In the genomic region with DNA sequence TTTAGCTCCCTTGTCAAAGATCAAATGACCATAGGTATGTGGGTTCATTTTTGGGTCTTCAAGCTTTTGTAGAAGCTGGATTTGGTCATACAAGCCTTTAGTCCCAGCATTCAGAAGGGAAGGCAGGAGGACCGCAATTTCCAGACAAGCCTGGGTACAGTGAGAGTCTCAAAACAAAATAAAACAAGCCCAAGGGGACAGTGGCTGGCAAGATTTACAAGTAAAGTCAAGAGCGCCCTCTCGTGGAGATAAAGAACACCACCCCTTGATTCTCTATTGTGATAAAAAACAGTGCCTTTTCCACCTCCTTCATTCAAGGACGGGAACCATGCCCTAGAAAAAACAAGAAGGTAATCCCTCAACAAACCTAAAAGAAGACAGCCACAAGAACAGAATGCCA, we compare ENCODE assay signal across 9 mouse cellular contexts. TPM values are rescaled to one million over a fixed set of nuclear protein-coding genes. Genes with fewer than 3 reads are reported as not detected.
DNase-seq lines count a peak whose midpoint lies in the region; ATAC-seq and TF ChIP-seq lines count a peak whose summit lies in the region.
"Had no signal": no experiment of that assay in that cellular context is flagged by ENCODE, and none has a peak within 500 bp of the region (broad histone marks: within the 10 kb centered on the region; RNA-seq: fewer than 3 reads in every experiment).

No protein-coding gene starts in this region.

- no peaks in the 10 kb centered on the region for H3K4me1 ChIP-seq in heart, embryonic 12.5 days (replicated peaks)
- H3K4me1 ChIP-seq in spleen, adult 2 months (ENCODE audit: control insufficient read depth, insufficient read depth, insufficient read length), result no peaks in the 10 kb centered on the region
- H3K4me1 ChIP-seq in hindbrain, postnatal 0 days (ENCODE audit: insufficient read depth, low read length), result no peaks in the 10 kb centered on the region
- H3K4me1 ChIP-seq: liver, embryonic 15.5 days had no signal

- no peak overlapping the region for H3K9ac ChIP-seq in heart, embryonic 12.5 days
- H3K9ac ChIP-seq in hindbrain, postnatal 0 days (replicated peaks; ENCODE audit: low read length), result no peak overlapping the region
- H3K9ac ChIP-seq: liver, embryonic 15.5 days had no signal

- H3K9me3 ChIP-seq in heart, embryonic 12.5 days (replicated peaks), result no peaks in the 10 kb centered on the region
- no peaks in the 10 kb centered on the region for H3K9me3 ChIP-seq in hindbrain, postnatal 0 days (ENCODE audit: low read length)
- H3K9me3 ChIP-seq: liver, embryonic 15.5 days had no signal

- TF ChIP-seq POLR2A in spleen, adult 2 months (IDR thresholded peaks at IDR 0.05; ENCODE audit: low read depth, low read length), result no peak

- no peak for ATAC-seq in heart, embryonic 12.5 days (ENCODE audit: insufficient number of reproducible peaks, low FRiP score)
- no peak for ATAC-seq in hindbrain, postnatal 0 days
- no peak for ATAC-seq in erythroid progenitor cell, adult 5-6 weeks (replicated peaks; ENCODE audit: low FRiP score, poor library complexity, severe bottlenecking)

- no peak overlapping the region for H3K4me3 ChIP-seq in heart, embryonic 12.5 days
- H3K4me3 ChIP-seq in spleen, adult 2 months (ENCODE audit: extremely low read depth, insufficient read depth, insufficient read length), result no peak overlapping the region
- H3K4me3 ChIP-seq in hindbrain, postnatal 0 days (ENCODE audit: low read length), result no peak overlapping the region
- H3K4me3 ChIP-seq: liver, embryonic 15.5 days had no signal

- 7% methylated on average over 4 of the region's 4 CpGs for WGBS in heart, embryonic 12.5 days
- 11% methylated on average over 4 of the region's 4 CpGs for WGBS in spleen, adult 2 months
- WGBS in hindbrain, postnatal 0 days, result 13% methylated on average over 4 of the region's 4 CpGs

- 0 out of 2 replicates have a peak, but pooled peaks cover 4% of the 10 kb centered on the region for H3K27me3 ChIP-seq in heart, embryonic 12.5 days (replicated peaks)
- no peaks in the 10 kb centered on the region for H3K27me3 ChIP-seq in spleen, adult 2 months (ENCODE audit: control insufficient read depth, insufficient read depth, low read length)
- H3K27me3 ChIP-seq in hindbrain, postnatal 0 days (ENCODE audit: insufficient read depth, low read length), result no peaks in the 10 kb centered on the region

- TF ChIP-seq CTCF in spleen, adult 2 months (IDR thresholded peaks at IDR 0.05; ENCODE audit: extremely low read depth, insufficient read depth, insufficient read length, insufficient replicate concordance), result peak; percentile 32; the same call in 1 of the 2 replicates
- peak; percentile 64 for TF ChIP-seq CTCF in hindbrain, postnatal 0 days (IDR thresholded peaks at IDR 0.05; ENCODE audit: low read depth)

- no peak overlapping the region for H3K4me2 ChIP-seq in heart, embryonic 12.5 days
- no peak overlapping the region for H3K4me2 ChIP-seq in hindbrain, postnatal 0 days (ENCODE audit: low read depth, low read length)
- H3K4me2 ChIP-seq: liver, embryonic 15.5 days had no signal

- DNase-seq in heart, adult 11 months, result peak; percentile 93
- DNase-seq in spleen, adult 2 months (ENCODE audit: low read depth in 1 of 2, low spot score in 2 of 2), result peak; percentile 28 to 29
- DNase-seq in spleen, adult 12 weeks (ENCODE audit: low spot score), result no peak
- DNase-seq in brain, adult 2 months (ENCODE audit: low read depth, low spot score), result peak; percentile 60
- peak; percentile 71 for DNase-seq in hindbrain, postnatal 0 days (ENCODE audit: low spot score)
- DNase-seq in lung, postnatal 36 days, result peak; percentile 88

- H3K36me3 ChIP-seq in heart, embryonic 12.5 days, result no peaks in the 10 kb centered on the region
- H3K36me3 ChIP-seq in spleen, adult 2 months (ENCODE audit: control insufficient read depth, insufficient read depth, low read length), result no peaks in the 10 kb centered on the region
- H3K36me3 ChIP-seq in hindbrain, postnatal 0 days (ENCODE audit: insufficient read depth, low read length), result no peaks in the 10 kb centered on the region
- H3K36me3 ChIP-seq: liver, embryonic 15.5 days had no signal

- no peak overlapping the region for H3K27ac ChIP-seq in heart, embryonic 12.5 days (ENCODE audit: poor library complexity, severe bottlenecking)
- H3K27ac ChIP-seq in spleen, adult 2 months (ENCODE audit: insufficient read depth, low read length), result no peak overlapping the region
- H3K27ac ChIP-seq in hindbrain, postnatal 0 days, result no peak overlapping the region
- H3K27ac ChIP-seq: liver, embryonic 15.5 days had no signal

RNA-seq across cellular contexts. Expression of a gene that starts 8.6 kb away (rescaled TPM):
- 3.3 and 4.6 TPM in 2 replicates for polyA plus RNA-seq in heart, embryonic 12.5 days (2016; fragmentation: Nextera tagmentation; extraction: Ambion mirVana)
- 12.9 and 20.8 TPM in 2 replicates for polyA plus RNA-seq in spleen, adult 2 months (2012; rRNA removed)
- 1.2 and 1.6 TPM in 2 replicates for total RNA-seq in hindbrain, postnatal 0 days (2014; rRNA removed)
- polyA plus RNA-seq in hindbrain, postnatal 0 days (2015; fragmentation: Nextera tagmentation; extraction: Ambion mirVana), result 0.76 and 0.96 TPM in 2 replicates
- total RNA-seq in erythroid progenitor cell, adult 5-6 weeks (2015; ENCODE audit: low replicate concordance), result not detected in 2 replicates
- not detected in 2 replicates for total RNA-seq in erythroid progenitor cell, adult 5-6 weeks (2017; ENCODE audit: low replicate concordance)

RNA-seq across cellular contexts. Expression of a gene that starts 43.7 kb away (rescaled TPM):
- polyA plus RNA-seq in heart, embryonic 12.5 days (2016; fragmentation: Nextera tagmentation; extraction: Ambion mirVana), result 38.7 and 41.4 TPM in 2 replicates
- 24.7 and 30.2 TPM in 2 replicates for polyA plus RNA-seq in spleen, adult 2 months (2012; rRNA removed)
- 20.3 and 25.8 TPM in 2 replicates for total RNA-seq in hindbrain, postnatal 0 days (2014; rRNA removed)
- polyA plus RNA-seq in hindbrain, postnatal 0 days (2015; fragmentation: Nextera tagmentation; extraction: Ambion mirVana), result 18.3 and 18.9 TPM in 2 replicates
- total RNA-seq in erythroid progenitor cell, adult 5-6 weeks (2015; ENCODE audit: low replicate concordance), result 21.4 and 26.3 TPM in 2 replicates
- 9.1 and 11.0 TPM in 2 replicates for total RNA-seq in erythroid progenitor cell, adult 5-6 weeks (2017; ENCODE audit: low replicate concordance)
